In the genomic region with DNA sequence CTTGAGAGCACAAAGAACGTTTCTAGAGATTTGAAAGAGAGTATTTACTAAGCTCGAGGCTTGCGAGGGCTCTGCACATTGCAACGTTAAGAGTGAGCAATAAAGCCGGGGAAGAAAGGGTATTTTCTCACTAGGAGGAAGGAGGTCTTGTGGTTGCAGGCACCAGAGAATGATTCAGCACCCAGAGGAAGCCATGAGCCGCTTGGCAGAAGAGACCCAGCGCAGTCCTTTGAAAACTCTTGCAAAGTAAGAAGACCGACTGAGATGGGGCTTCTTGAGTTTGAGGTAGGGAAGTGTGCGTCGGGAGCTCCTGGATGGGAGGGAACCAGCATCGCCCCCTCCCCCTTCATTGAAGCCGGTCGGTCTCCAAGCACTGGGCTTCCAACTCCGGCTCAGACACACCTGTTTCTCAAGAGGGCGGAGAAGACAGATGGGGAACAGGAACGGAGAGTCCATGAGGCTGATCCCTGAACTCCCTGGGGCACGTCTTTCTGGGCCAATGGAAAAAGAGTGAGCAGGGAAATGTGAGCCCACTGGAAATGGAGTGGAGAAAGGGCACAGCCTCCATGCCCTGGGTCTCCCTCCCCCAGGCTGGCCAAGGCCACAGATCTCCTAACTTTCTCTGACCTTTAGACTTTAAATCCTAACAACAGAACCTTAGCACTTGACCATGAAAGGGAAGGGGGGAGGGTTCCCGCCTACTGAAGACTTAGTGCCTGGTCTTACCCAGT, we compare ENCODE assay signal across 8 mouse cellular contexts. TPM values are rescaled to one million over a fixed set of nuclear protein-coding genes. Genes with fewer than 3 reads are reported as not detected.
DNase-seq lines count a peak whose midpoint lies in the region; ATAC-seq and TF ChIP-seq lines count a peak whose summit lies in the region.

No protein-coding gene starts in this region.

- peak overlapping the region; percentile 24 for H3K4me2 ChIP-seq in heart, embryonic 16.5 days (ENCODE audit: low read depth, low read length)
- 0 out of 2 replicates have a peak overlapping the region, but pooled peaks have one; percentile 20 for H3K4me2 ChIP-seq in stomach, postnatal 0 days (replicated peaks; ENCODE audit: low read depth)

- 0 out of 2 replicates have a peak overlapping the region, but pooled peaks have one; percentile 3 for H3K4me3 ChIP-seq in heart, embryonic 16.5 days (ENCODE audit: low read length)
- no peak overlapping the region for H3K4me3 ChIP-seq in stomach, postnatal 0 days (ENCODE audit: low read depth, low read length)

- no peak for ATAC-seq in heart, embryonic 16.5 days (replicated peaks; ENCODE audit: extremely low read depth, insufficient read depth, low FRiP score)
- ATAC-seq in common myeloid progenitor, adult 5-6 weeks (replicated peaks; ENCODE audit: low read depth, poor library complexity, severe bottlenecking), result peak; percentile 42
- ATAC-seq in stomach, postnatal 0 days (ENCODE audit: low FRiP score, low TSS enrichment), result no peak
- ATAC-seq in cerebellum, adult (ENCODE audit: insufficient number of reproducible peaks, low FRiP score, low TSS enrichment), result no peak
- no peak for ATAC-seq in megakaryocyte-erythroid progenitor cell, adult 5-6 weeks (replicated peaks; ENCODE audit: low FRiP score, low TSS enrichment, poor library complexity, severe bottlenecking)

- no peak overlapping the region for H3K27ac ChIP-seq in heart, embryonic 16.5 days (ENCODE audit: low read length)
- H3K27ac ChIP-seq in stomach, postnatal 0 days (replicated peaks), result peak overlapping the region; percentile 20; the same call in 1 of the 2 replicates

- 13% methylated on average over 18 of the region's 18 CpGs for WGBS in heart, embryonic 16.5 days
- 14% methylated on average over 18 of the region's 18 CpGs for WGBS in stomach, postnatal 0 days

- H3K9ac ChIP-seq in heart, embryonic 16.5 days (ENCODE audit: low read length), result no peak overlapping the region
- 0 out of 2 replicates have a peak overlapping the region, but pooled peaks have one; percentile 13 for H3K9ac ChIP-seq in stomach, postnatal 0 days (ENCODE audit: low read length)

- no peak for DNase-seq in heart, adult 9 months (ENCODE audit: low spot score in 2 of 2)
- DNase-seq in kidney, postnatal 36 days, result peak; percentile 69 to 70
- no peak for DNase-seq in stomach, postnatal 0 days (ENCODE audit: low spot score)
- DNase-seq in adrenal gland, adult (ENCODE audit: inconsistent age in 2 of 2, low spot score in 1 of 2), result no peak

- H3K4me1 ChIP-seq in heart, embryonic 16.5 days (ENCODE audit: control insufficient read depth, insufficient read depth, low read length), result peaks cover 26% of the 10 kb centered on the region
- 0 out of 2 replicates have a peak, but pooled peaks cover 3% of the 10 kb centered on the region for H3K4me1 ChIP-seq in stomach, postnatal 0 days (replicated peaks; ENCODE audit: control insufficient read depth, insufficient read depth)

- no peaks in the 10 kb centered on the region for H3K36me3 ChIP-seq in heart, embryonic 16.5 days (ENCODE audit: control insufficient read depth, insufficient read depth)
- H3K36me3 ChIP-seq in stomach, postnatal 0 days (ENCODE audit: control insufficient read depth, insufficient read depth, low read length), result no peaks in the 10 kb centered on the region

- no peaks in the 10 kb centered on the region for H3K9me3 ChIP-seq in heart, embryonic 16.5 days (replicated peaks; ENCODE audit: control insufficient read depth, low read length)
- no peaks in the 10 kb centered on the region for H3K9me3 ChIP-seq in stomach, postnatal 0 days (ENCODE audit: control insufficient read depth, low read length)

- no peak for TF ChIP-seq CTCF in stomach, postnatal 0 days (IDR thresholded peaks at IDR 0.05; ENCODE audit: low read depth)

- H3K27me3 ChIP-seq in heart, embryonic 16.5 days (ENCODE audit: control insufficient read depth, insufficient read depth, low read length), result no peaks in the 10 kb centered on the region; the same call in none of the 2 replicates
- no peaks in the 10 kb centered on the region for H3K27me3 ChIP-seq in stomach, postnatal 0 days (ENCODE audit: control insufficient read depth, insufficient read depth, low read length)

- TF ChIP-seq EP300 in stomach, postnatal 0 days (optimal IDR thresholded peaks at IDR 0.05), result no peak

RNA-seq across cellular contexts. Expression of a gene that starts 2.6 kb away (rescaled TPM):
- polyA plus RNA-seq in heart, embryonic 16.5 days (2015; fragmentation: Nextera tagmentation; extraction: Ambion mirVana), result 40.3 and 49.2 TPM in 2 replicates
- total RNA-seq in common myeloid progenitor, adult 5-6 weeks (2017), result 86.8 and 98.8 TPM in 2 replicates
- 105 TPM in 2 replicates for polyA plus RNA-seq in stomach, postnatal 0 days (2015; fragmentation: Nextera tagmentation; extraction: Ambion mirVana)
- total RNA-seq in megakaryocyte-erythroid progenitor cell, adult 5-6 weeks (2014; fragmentation: Nextera tagmentation), result 54.9 and 55.0 TPM in 2 replicates
- total RNA-seq in megakaryocyte-erythroid progenitor cell, adult 5-6 weeks (2017), result 101 and 103 TPM in 2 replicates

RNA-seq across cellular contexts. Expression of a gene that starts 4.5 kb away (rescaled TPM):
- 3.8 and 5.0 TPM in 2 replicates for polyA plus RNA-seq in heart, embryonic 16.5 days (2015; fragmentation: Nextera tagmentation; extraction: Ambion mirVana)
- total RNA-seq in common myeloid progenitor, adult 5-6 weeks (2017), result 4.1 and 5.3 TPM in 2 replicates
- polyA plus RNA-seq in stomach, postnatal 0 days (2015; fragmentation: Nextera tagmentation; extraction: Ambion mirVana), result 7.4 and 9.0 TPM in 2 replicates
- 3.3 and 5.3 TPM in 2 replicates for total RNA-seq in megakaryocyte-erythroid progenitor cell, adult 5-6 weeks (2014; fragmentation: Nextera tagmentation)
- 0.42 and 4.1 TPM in 2 replicates for total RNA-seq in megakaryocyte-erythroid progenitor cell, adult 5-6 weeks (2017)

RNA-seq across cellular contexts. Expression of a gene that starts 18.6 kb away (rescaled TPM):
- polyA plus RNA-seq in heart, embryonic 16.5 days (2015; fragmentation: Nextera tagmentation; extraction: Ambion mirVana), result 77.7 and 95.1 TPM in 2 replicates
- 162 and 189 TPM in 2 replicates for total RNA-seq in common myeloid progenitor, adult 5-6 weeks (2017)
- 58.7 and 63.5 TPM in 2 replicates for polyA plus RNA-seq in stomach, postnatal 0 days (2015; fragmentation: Nextera tagmentation; extraction: Ambion mirVana)
- 99.2 and 101 TPM in 2 replicates for total RNA-seq in megakaryocyte-erythroid progenitor cell, adult 5-6 weeks (2014; fragmentation: Nextera tagmentation)
- 208 and 222 TPM in 2 replicates for total RNA-seq in megakaryocyte-erythroid progenitor cell, adult 5-6 weeks (2017)

RNA-seq across cellular contexts. Expression of a gene that starts 39.3 kb away (rescaled TPM):
- 0.15 and 0.17 TPM in 2 replicates for polyA plus RNA-seq in heart, embryonic 16.5 days (2015; fragmentation: Nextera tagmentation; extraction: Ambion mirVana)
- total RNA-seq in common myeloid progenitor, adult 5-6 weeks (2017), result not detected in 2 replicates
- polyA plus RNA-seq in stomach, postnatal 0 days (2015; fragmentation: Nextera tagmentation; extraction: Ambion mirVana), result 0.13 TPM in 2 replicates
- total RNA-seq in megakaryocyte-erythroid progenitor cell, adult 5-6 weeks (2014; fragmentation: Nextera tagmentation), result not detected in 2 replicates
- 0.23 TPM in 1 of 2 replicates, not detected in the other for total RNA-seq in megakaryocyte-erythroid progenitor cell, adult 5-6 weeks (2017)

RNA-seq across cellular contexts. Expression of a gene that starts 45.7 kb away (rescaled TPM):
- 16.3 and 16.8 TPM in 2 replicates for polyA plus RNA-seq in heart, embryonic 16.5 days (2015; fragmentation: Nextera tagmentation; extraction: Ambion mirVana)
- total RNA-seq in common myeloid progenitor, adult 5-6 weeks (2017), result 32.2 and 50.2 TPM in 2 replicates
- polyA plus RNA-seq in stomach, postnatal 0 days (2015; fragmentation: Nextera tagmentation; extraction: Ambion mirVana), result 23.5 and 24.8 TPM in 2 replicates
- total RNA-seq in megakaryocyte-erythroid progenitor cell, adult 5-6 weeks (2014; fragmentation: Nextera tagmentation), result 77.5 and 89.7 TPM in 2 replicates
- total RNA-seq in megakaryocyte-erythroid progenitor cell, adult 5-6 weeks (2017), result 43.6 and 56.5 TPM in 2 replicates

Comparison
In these comparisons a context has a peak if more than half of its experiments do, and no peak if none do; other contexts are left out.
1. DNase-seq: peak in kidney, postnatal 36 days (2 of 2); none in heart, adult 9 months (0 of 2), stomach, postnatal 0 days (single experiment) and adrenal gland, adult (0 of 2).